Mouse (Mus musculus): ENCODE results near the gene Nrap. TPM values are rescaled to one million over a fixed set of nuclear protein-coding genes. Genes with fewer than 3 reads are reported as not detected.

Gene Nrap
- total RNA-seq, 2 experiments from 2014 or later, result 0.09 to 0.13 TPM

DNA sequence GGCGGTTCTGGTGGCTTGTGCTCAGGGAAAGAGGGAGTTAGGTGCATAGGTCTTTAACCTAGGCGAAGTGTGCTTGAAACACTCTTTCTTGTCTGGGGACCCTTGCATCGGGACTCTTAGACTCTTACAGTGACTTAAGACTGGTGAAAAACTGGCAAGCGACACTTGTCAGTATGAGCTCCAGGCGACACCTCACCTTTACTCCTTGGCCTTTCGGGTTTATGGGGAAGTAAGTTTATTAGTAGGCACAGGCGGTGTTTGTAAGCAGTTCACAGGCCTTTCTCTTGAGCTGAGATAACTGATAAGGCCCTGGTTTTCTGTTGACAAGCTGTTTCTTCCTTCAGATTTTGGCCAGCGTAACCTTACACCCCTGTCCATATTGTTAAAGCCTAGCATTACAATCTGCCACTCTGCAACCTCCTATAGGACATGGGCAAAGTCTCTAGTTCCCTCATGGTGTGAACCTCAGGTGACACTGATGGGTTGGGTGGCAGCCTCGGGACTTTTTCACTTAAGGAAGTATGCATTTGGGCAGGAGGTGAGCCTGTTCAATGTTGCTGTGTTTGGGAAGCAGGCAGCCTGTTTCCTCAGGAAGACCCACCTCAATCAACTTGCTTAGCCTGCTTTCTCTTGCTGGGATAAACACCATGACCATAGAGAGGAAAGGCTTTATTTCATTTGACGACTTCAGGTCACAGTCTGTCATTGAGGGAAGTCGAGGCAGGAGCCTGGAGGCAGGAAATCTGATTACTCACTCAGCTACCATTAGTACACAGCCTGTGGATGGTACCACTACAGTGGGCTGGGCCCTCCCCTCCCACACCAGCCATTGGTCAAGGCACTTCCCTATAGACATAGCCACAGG is 8.1 kb upstream of the Nrap start:
- peak; percentile 14; the same call in 1 of the 2 replicates for ATAC-seq (replicated peaks; ENCODE audit: low FRiP score, low TSS enrichment, poor library complexity, severe bottlenecking)

DNA sequence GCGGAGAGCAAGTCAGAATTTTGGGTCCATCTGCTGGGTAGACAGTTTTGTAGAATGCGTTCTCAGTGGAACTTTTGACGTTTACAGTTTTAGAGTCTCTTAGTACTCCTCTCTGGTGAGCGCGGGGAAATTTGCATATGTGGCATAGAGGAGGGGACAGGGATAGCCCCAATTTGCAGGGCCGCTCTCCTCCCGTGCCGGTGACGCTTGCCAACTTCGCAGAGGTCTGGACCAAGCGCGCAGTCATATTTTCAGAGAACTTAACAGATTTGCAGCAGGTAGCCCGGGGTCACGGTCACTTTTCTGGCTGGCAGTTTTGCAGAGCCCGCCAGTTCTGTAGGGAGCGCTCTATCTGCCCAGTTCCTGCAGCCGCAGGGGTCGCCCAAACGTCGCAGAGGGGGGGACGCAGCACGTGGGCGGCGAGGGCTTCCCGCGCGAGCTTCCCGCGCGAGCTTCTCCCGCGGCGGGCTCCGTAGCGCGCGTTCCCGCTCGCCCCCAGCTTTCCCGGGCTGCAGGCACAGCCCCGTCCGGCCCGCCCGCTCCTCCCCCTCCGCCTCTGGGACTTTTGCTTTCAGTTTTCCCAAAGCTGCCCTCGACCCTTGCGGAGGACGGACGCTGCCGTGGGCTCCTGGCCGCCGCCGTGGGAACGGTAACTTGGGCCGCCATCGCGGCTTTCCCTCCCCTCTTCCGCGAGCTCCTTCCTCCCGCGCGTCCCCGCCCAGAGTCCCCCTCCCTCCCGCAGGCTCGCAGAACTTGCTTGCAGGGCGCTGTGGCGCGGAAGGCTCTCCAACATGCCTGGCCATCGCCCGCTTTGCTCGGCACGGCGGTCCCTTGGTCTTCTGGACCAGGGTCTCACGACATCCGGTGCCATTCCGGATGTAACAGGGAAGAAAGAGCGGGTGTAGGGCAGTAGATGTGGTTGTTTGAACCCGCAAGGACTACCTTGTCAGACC is 7.1 kb upstream of the Nrap start, which contains the start of gene Casp7:
Gene Casp7, plus strand, starts transcription at position 461 of the 953 bp plus-strand sequence.
- ATAC-seq (replicated peaks; ENCODE audit: low FRiP score, low TSS enrichment, poor library complexity, severe bottlenecking), result peak; percentile 53

DNA sequence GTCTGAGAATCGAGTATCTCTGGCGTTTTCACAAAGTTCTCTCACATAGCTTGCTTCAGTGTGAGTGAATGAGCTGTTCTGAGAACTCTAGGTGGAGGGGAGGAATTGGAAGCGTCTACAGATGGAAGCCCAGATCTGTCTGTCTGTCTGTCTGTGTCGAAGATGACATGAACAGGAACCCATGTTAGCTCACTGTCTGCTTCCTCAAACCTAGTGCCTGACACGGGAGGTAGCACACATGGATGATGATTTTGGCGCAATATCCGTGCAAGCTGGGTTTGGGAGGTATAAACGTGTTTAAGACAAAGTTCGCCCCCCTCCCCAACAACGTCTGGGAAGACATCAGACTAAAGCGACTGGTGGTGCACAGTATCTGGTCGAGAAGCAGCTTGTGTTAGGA is 6.4 kb upstream of the Nrap start:
- ATAC-seq (replicated peaks; ENCODE audit: low FRiP score, low TSS enrichment, poor library complexity, severe bottlenecking), result no peak

DNA sequence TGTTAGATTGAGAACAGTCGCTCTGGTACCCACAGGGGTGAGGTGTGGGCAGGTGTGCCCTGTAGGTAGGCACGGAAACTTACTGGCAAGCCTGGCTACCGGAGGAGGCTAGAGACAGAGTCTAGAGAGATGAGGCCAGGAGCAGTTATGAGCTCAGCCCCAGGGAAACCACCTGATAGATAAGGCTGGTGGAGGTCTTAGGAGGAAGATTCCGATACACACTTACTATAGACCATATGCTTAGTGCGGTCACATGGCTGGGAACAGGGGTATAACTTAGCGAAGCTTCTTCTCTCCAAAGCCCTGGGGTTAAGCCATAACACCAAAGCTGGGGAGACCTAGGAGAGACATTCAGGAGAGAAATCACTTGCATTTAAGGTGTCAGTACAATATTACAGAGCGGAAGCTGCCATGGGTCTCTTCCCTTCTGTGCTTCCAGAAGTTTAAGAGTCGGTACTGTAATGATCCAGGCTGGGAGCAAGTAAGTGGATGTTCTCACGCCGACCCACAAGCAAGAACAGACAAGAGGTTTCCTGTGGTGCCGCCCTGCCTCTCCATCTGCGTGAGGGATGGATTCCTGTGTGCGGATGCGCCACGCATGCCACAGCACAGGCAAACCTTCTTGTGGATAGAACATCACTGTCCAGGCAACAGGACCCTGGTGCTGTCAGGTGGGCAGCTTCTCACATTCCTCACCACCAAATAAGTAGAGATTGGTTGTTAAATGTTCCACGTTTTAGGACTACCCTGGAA is 5.5 kb upstream of the Nrap start:
- ATAC-seq (replicated peaks; ENCODE audit: low FRiP score, low TSS enrichment, poor library complexity, severe bottlenecking), result no peak

DNA sequence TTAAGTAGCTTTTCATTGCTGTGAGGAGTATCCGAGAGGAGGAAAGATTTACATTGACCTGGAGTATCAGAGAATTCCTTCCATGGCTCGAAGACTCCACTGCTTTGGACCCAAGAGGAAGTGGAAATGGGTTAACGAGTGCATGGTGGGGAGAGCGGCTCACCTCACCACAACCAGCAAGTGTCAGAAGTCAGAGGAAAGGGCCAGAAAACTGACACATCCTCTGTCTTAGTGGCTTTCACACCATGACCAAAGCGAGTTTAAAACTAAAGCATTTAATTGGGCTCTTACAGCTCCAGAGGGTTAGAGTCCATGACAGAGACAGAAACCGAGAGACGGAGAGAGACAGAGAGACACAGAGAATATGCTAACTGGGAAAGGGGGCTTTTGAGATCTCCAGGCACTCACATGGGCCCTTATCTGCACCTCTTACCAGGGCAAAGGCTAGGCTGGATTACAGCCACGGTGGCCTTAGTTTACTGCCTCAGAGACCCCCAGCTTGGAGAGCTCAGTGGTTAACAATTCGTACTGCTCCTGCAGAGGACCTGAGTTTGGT is 3.6 kb upstream of the Nrap start:
- no peak for ATAC-seq (replicated peaks; ENCODE audit: low FRiP score, low TSS enrichment, poor library complexity, severe bottlenecking)

DNA sequence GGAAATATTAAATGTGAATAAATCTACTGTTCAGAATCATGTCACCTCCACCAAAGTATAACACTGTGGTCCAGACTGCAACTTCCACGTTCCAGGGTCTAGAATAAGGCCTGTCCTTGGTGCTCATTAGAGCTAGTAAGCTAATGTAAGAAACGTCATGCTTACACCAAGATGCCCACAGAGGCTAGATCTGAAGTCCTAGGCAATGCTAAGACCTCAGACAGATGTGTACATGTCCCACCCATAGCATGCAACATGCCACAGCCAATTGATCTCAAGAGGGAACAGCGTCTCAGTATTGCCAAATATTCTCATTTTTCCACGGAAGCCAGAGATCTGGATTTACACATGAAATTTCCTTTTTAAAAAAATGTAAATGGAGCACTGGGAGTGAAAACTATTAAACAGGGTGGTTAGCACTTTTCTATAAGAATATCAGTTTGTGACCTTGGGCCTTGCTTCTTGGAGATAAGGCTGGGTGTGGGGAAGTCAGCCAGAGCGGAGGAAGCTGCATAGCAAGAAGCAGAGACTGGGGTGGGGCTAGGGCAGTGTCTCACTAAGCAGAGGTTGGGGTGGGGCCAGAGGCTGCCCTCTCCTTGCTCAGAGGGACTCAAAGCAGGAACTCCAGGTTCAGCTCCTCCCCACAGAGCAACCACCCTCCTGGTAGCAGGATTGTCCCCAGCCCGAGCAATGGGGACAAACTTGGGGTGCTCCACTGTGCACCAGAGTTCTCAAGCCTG is 1.6 kb upstream of the Nrap start:
- peak; percentile 97 for ATAC-seq (replicated peaks; ENCODE audit: low FRiP score, low TSS enrichment, poor library complexity, severe bottlenecking)

GRCm38 (mm10) chr19:56389176-56389575 is 661 bp downstream of the Nrap start:
- ATAC-seq (replicated peaks; ENCODE audit: low FRiP score, low TSS enrichment, poor library complexity, severe bottlenecking), result no peak

- ATAC-seq (replicated peaks; ENCODE audit: low FRiP score, low TSS enrichment, poor library complexity, severe bottlenecking), result no peak
Observed at GRCm38 (mm10) chr19:56387726-56388302, 2.0 kb downstream of the Nrap start.

GRCm38 (mm10) chr19:56386095-56386494 is 3.7 kb downstream of the Nrap start:
- no peak for ATAC-seq (replicated peaks; ENCODE audit: low FRiP score, low TSS enrichment, poor library complexity, severe bottlenecking)

- no peak for ATAC-seq (replicated peaks; ENCODE audit: low FRiP score, low TSS enrichment, poor library complexity, severe bottlenecking)
Observed at GRCm38 (mm10) chr19:56385546-56385945, 4.3 kb downstream of the Nrap start.

GRCm38 (mm10) chr19:56381407-56381806 is 8.4 kb downstream of the Nrap start:
- ATAC-seq (replicated peaks; ENCODE audit: low FRiP score, low TSS enrichment, poor library complexity, severe bottlenecking), result 0 out of 2 replicates have a peak, but pooled peaks have one; percentile 59

DNA sequence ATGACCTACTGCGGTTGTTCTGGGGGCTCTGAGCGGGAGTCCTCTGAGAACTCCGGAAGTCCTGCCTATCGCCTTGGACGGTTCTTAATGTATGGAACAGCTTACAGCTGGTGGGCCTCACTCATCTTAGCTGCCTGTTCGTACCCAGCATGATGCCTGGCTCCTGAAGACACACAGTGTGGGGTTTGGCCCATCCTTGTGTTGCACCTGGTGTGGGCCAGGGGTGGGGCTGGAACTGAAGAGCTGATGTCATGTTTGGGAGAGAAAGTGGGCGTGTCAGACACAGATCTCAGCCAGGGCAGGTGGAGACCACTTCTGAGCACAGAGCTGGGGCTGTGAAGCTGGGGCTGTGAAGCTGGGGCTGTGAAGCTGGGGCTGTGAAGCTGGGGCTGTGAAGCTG is 9.5 kb downstream of the Nrap start:
- no peak for ATAC-seq (replicated peaks; ENCODE audit: low FRiP score, low TSS enrichment, poor library complexity, severe bottlenecking)

- peak; percentile 53; the same call in 1 of the 2 replicates for ATAC-seq (replicated peaks; ENCODE audit: low FRiP score, low TSS enrichment, poor library complexity, severe bottlenecking)
Observed at GRCm38 (mm10) chr19:56378554-56379172, 11.2 kb downstream of the Nrap start.

DNA sequence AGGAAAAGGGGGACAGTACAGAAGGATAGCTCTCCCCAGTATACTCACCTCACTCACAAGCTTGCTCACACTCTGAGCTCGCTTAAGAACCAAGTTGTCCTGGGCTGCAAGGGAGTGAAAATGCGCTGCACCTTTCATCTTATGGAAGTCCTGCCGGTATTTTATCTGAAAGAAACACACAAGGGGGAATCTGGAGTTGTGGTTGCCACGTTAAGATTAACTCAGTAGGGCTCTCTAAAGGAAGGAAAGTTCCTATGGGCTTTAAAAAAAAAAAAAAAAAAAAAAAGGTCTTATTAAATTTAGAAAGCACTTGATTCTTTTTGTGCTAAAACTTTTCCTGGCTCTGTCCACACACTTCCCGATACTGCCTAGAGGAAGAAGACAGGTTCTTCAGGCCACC is 11.8 kb downstream of the Nrap start:
- ATAC-seq (replicated peaks; ENCODE audit: low FRiP score, low TSS enrichment, poor library complexity, severe bottlenecking), result no peak

GRCm38 (mm10) chr19:56374011-56374410 is 15.8 kb downstream of the Nrap start:
- no peak for ATAC-seq (replicated peaks; ENCODE audit: low FRiP score, low TSS enrichment, poor library complexity, severe bottlenecking)

DNA sequence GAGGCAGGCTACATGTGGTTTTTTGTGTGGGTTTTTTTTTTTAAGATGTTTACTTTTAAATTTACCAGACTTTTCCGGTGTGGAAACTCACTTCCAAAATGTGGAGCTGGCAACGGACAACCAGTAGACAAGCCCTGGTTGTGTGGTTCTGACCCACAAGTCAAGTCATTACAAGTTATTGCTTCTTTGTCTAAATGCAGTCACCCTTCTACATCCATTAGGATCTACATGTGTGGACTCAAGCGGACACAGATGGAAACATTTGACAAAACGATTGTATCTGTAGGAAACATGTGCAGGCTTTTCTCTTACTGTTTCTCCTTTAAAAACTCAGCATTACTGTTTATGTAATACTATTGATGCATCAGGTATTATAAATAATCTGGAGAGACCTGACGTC is 16.6 kb downstream of the Nrap start:
- no peak for ATAC-seq (replicated peaks; ENCODE audit: low FRiP score, low TSS enrichment, poor library complexity, severe bottlenecking)

GRCm38 (mm10) chr19:56372226-56372625 is 17.6 kb downstream of the Nrap start:
- ATAC-seq (replicated peaks; ENCODE audit: low FRiP score, low TSS enrichment, poor library complexity, severe bottlenecking), result no peak

All from megakaryocyte-erythroid progenitor cell, adult 5-6 weeks (primary cell).